In genomic region chr13:97383351-97383750, GRCm38 (mm10) we compare ENCODE assay signal across 27 mouse cellular contexts.
"Had no signal": no experiment of that assay in that cellular context is flagged by ENCODE, and none has a peak within 500 bp of the region (broad histone marks: within the 10 kb centered on the region; RNA-seq: fewer than 3 reads in every experiment).

No protein-coding gene starts in this region.

- H3K27ac ChIP-seq: kidney, embryonic 15.5 days; left cerebral cortex, adult 2 months; limb, embryonic 10.5 days; limb, embryonic 13.5 days; liver, embryonic 12.5 days; liver, embryonic 15.5 days; lung, embryonic 15.5 days; neural tube, embryonic 12.5 days; neural tube, embryonic 15.5 days; stomach, postnatal 0 days had no signal

- H3K4me3 ChIP-seq: kidney, embryonic 15.5 days; left cerebral cortex, adult 2 months; limb, embryonic 10.5 days; limb, embryonic 13.5 days; liver, embryonic 12.5 days; liver, embryonic 15.5 days; lung, embryonic 15.5 days; megakaryocyte, embryonic 14.5 days; neural tube, embryonic 12.5 days; neural tube, embryonic 15.5 days had no signal

- DNase-seq: kidney, postnatal 14 days; kidney, postnatal 4 days; layer of hippocampus, adult 9-11 months; layer of hippocampus, postnatal 36 days; liver; lung, adult 18-20 months; lung, postnatal 10 days; lung, postnatal 36 days; midbrain, embryonic 14.5 days; right cerebral cortex, adult 18-20 months; right cerebral cortex, postnatal 14 days; right cerebral cortex, postnatal 4 days; thymus, adult 2 months; thymus, postnatal 14 days; thymus, postnatal 4 days had no signal

- H3K9ac ChIP-seq: kidney, embryonic 15.5 days; limb, embryonic 13.5 days; liver, embryonic 12.5 days; liver, embryonic 15.5 days; lung, embryonic 15.5 days; neural tube, embryonic 12.5 days; neural tube, embryonic 15.5 days had no signal

- H3K4me2 ChIP-seq: kidney, embryonic 15.5 days; limb, embryonic 13.5 days; liver, embryonic 12.5 days; liver, embryonic 15.5 days; lung, embryonic 15.5 days; midbrain, embryonic 11.5 days; neural tube, embryonic 12.5 days; neural tube, embryonic 15.5 days had no signal

- H3K4me1 ChIP-seq: limb, embryonic 10.5 days; megakaryocyte, embryonic 14.5 days; neural tube, embryonic 12.5 days; neural tube, embryonic 15.5 days had no signal

- H3K36me3 ChIP-seq: kidney, embryonic 15.5 days; limb, embryonic 10.5 days; limb, embryonic 13.5 days; liver, embryonic 12.5 days; liver, embryonic 15.5 days; lung, embryonic 15.5 days; neural tube, embryonic 12.5 days; neural tube, embryonic 15.5 days had no signal

- H3K9me3 ChIP-seq: kidney, embryonic 15.5 days; limb, embryonic 10.5 days; limb, embryonic 13.5 days; liver, embryonic 12.5 days; liver, embryonic 15.5 days; lung, embryonic 15.5 days; neural tube, embryonic 12.5 days; neural tube, embryonic 15.5 days had no signal

- H3K27me3 ChIP-seq: kidney, embryonic 15.5 days; limb, embryonic 13.5 days; liver, embryonic 15.5 days; lung, embryonic 15.5 days; neural tube, embryonic 12.5 days; neural tube, embryonic 15.5 days had no signal

- ATAC-seq: liver, embryonic 12.5 days had no signal
